Mouse (Mus musculus): Measurements from ENCODE around the gene Tex29.

DNA sequence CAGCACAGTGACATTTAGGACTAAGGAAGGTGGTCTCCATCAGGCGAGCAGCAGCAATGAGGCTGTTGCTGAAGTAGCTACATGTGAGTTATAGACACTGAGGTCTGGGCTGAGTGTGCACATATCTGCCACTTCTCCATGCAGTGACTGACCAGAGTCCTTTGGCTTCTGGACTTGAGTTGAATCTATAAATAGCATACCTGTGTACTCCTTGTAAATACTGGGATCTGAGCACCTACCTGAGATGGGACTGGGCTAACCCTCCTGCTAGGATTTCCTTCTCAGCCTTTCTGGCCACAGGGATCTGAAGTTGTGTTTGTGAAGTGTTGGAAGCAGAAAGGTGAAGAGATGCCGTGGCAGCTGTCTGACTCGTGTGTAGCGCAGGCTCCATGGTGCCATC lies 7.1 kb upstream of the Tex29 start:
- TF ChIP-seq GATA1 (IDR thresholded peaks at IDR 0.05; ENCODE audit: low read length) (no peak), TAL1 (IDR thresholded peaks at IDR 0.05; ENCODE audit: low read length) (no peak)
